ENCODE assay signal across 23 mouse cellular contexts in genomic region chr19:45597106-45597505, GRCm38 (mm10).
"Had no signal": no experiment of that assay in that cellular context is flagged by ENCODE, and none has a peak within 500 bp of the region (broad histone marks: within the 10 kb centered on the region; RNA-seq: fewer than 3 reads in every experiment).

No protein-coding gene starts in this region.

- DNase-seq: cerebellum, adult 9-11 months; cerebellum, postnatal 10 days; cerebellum, postnatal 14 days; cerebellum, postnatal 25 days; cerebellum, postnatal 36 days; forebrain, postnatal 0 days; gastrocnemius, adult 2 months; gastrocnemius, postnatal 10 days; gastrocnemius, postnatal 14 days; gastrocnemius, postnatal 25 days; gastrocnemius, postnatal 36 days; heart, adult 11 months; heart, adult 18-20 months; heart, adult 2 months had no signal

- H3K27ac ChIP-seq: embryonic facial prominence, embryonic 10.5 days; embryonic facial prominence, embryonic 12.5 days; embryonic facial prominence, embryonic 13.5 days; embryonic facial prominence, embryonic 15.5 days; forebrain, embryonic 10.5 days; forebrain, embryonic 12.5 days; forebrain, embryonic 13.5 days; forebrain, embryonic 15.5 days; gastrocnemius, adult 2 months; heart, adult 2 months had no signal

- ATAC-seq: forebrain, postnatal 0 days had no signal

- H3K27me3 ChIP-seq: embryonic facial prominence, embryonic 13.5 days; embryonic facial prominence, embryonic 15.5 days had no signal

- H3K9me3 ChIP-seq: embryonic facial prominence, embryonic 10.5 days; embryonic facial prominence, embryonic 12.5 days; embryonic facial prominence, embryonic 13.5 days; embryonic facial prominence, embryonic 15.5 days; forebrain, embryonic 10.5 days; forebrain, embryonic 12.5 days; forebrain, embryonic 13.5 days; forebrain, embryonic 15.5 days had no signal

- H3K4me3 ChIP-seq: embryonic facial prominence, embryonic 10.5 days; embryonic facial prominence, embryonic 12.5 days; embryonic facial prominence, embryonic 13.5 days; embryonic facial prominence, embryonic 15.5 days; erythroblast, embryonic 14.5 days; forebrain, embryonic 10.5 days; forebrain, embryonic 12.5 days; forebrain, embryonic 13.5 days; forebrain, embryonic 15.5 days; gastrocnemius, adult 2 months; heart, adult 2 months had no signal

- H3K9ac ChIP-seq: embryonic facial prominence, embryonic 12.5 days; embryonic facial prominence, embryonic 13.5 days; embryonic facial prominence, embryonic 15.5 days; forebrain, embryonic 12.5 days; forebrain, embryonic 13.5 days; forebrain, embryonic 15.5 days; forebrain, postnatal 0 days had no signal

- H3K4me1 ChIP-seq: embryonic facial prominence, embryonic 13.5 days had no signal

- H3K36me3 ChIP-seq: embryonic facial prominence, embryonic 15.5 days; forebrain, embryonic 15.5 days had no signal

- H3K4me2 ChIP-seq: embryonic facial prominence, embryonic 12.5 days; embryonic facial prominence, embryonic 13.5 days; embryonic facial prominence, embryonic 15.5 days; forebrain, embryonic 12.5 days; forebrain, embryonic 13.5 days; forebrain, embryonic 15.5 days had no signal
